Mouse (Mus musculus) left cerebral cortex, postnatal 36 days (tissue): ENCODE results near the gene Phf21b. TPM values are rescaled to one million over a fixed set of nuclear protein-coding genes. Genes with fewer than 3 reads are reported as not detected.

Experiments used
- DNase-seq, 2 experiments: peaks; one replicate each; pipeline ENCODE4 v3.0.0; 2021 to 2022; ENCODE audit warnings: low spot score in 2 of 2, mixed read lengths in 1 of 2
- intact Hi-C: fragments of 180-260 bp; cut with DNase I; formaldehyde crosslinking; loops from one replicate; pipeline ENCODE4 v1.15.1; 2025
- total RNA-seq, 2 experiments: library from RNA; stranded (reverse); gene quantifications; 2 replicates each; pipeline ENCODE4 v1.2.3; 2021

Phf21b gene
- total RNA-seq, 2 experiments from 2014 or later, result 11.0 to 18.6 TPM

DNA sequence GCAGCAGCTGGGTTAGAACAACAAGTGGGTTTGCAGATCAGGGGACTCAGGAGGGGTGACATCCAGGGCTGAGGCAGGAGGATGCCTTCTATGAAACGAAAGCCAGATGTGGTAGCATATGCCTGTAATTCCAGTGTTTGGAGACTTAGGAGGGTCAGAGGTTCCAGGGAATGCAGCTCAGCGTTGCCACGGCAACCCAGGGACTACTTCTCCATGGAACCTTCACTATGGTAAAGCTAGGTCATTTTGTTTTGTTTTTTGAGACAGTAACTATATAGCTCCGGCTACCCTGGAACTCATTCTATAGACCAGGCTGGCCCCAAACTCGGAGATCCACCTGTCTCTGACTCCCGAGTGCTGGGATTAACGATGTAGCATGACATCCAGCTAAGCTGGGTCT lies 117.6 kb downstream of the Phf21b start:
- no peak for DNase-seq
- intact Hi-C loops, result no loop called here

- intact Hi-C loops, result no loop called here
- no peak for DNase-seq
Observed at GRCm38 (mm10) chr15:84736994-84737346, 118.9 kb downstream of the Phf21b start.

GRCm38 (mm10) chr15:84736346-84736993 lies 119.4 kb downstream of the Phf21b start:
- no peak for DNase-seq
- intact Hi-C loops, result no loop called here

Other genes starting within 250 kb of the Phf21b start
- 10 to 100 TPM; 11.8 to 12.0 TPM for gene Prr5, start 186.4 kb downstream of the Phf21b start, total RNA-seq
- gene Arhgap8, start 136.0 kb downstream of the Phf21b start, total RNA-seq, result under 1 TPM; 0.74 to 0.75 TPM
- gene Gm29666, start 64.0 kb upstream of the Phf21b start, total RNA-seq, result 1 to 10 TPM in 1 of 2 experiments, under 1 TPM in 1; 0.96 to 1.9 TPM
- 10 to 100 TPM; 32.5 to 33.1 TPM for gene Nup50, start 67.4 kb upstream of the Phf21b start, total RNA-seq
- gene 5031439G07Rik, start 132.5 kb upstream of the Phf21b start, total RNA-seq, result 10 to 100 TPM; 76.2 to 83.6 TPM
- gene Upk3a, start 161.1 kb upstream of the Phf21b start, total RNA-seq, result not detected
- 10 to 100 TPM; 18.9 to 24.3 TPM for gene Fam118a, start 172.9 kb upstream of the Phf21b start, total RNA-seq